Mouse (Mus musculus) liver, postnatal 0 days (tissue): ENCODE data around the gene Dio3. TPM values are rescaled to one million over a fixed set of nuclear protein-coding genes. Genes with fewer than 3 reads are reported as not detected.

Experiments
- ATAC-seq: fragments of 200-750 bp; cut with Nextera tagmentation; 2 replicates; pipeline ENCODE4 v1.8.0; 2017; ENCODE audit warnings: mild to moderate bottlenecking, moderate library complexity
- DNase-seq: peaks from one replicate; pipeline ENCODE4 v3.0.0-alpha.2; 2016
- H3K27ac ChIP-seq: fragments of 300-500 bp; sonication (generic); 2 replicates; pipeline ENCODE4 v1.5.1; 2014; ENCODE audit warnings: antibody characterized with exemption, moderate library complexity, mild to moderate bottlenecking, low read depth
- H3K27me3 ChIP-seq: fragments of 300-500 bp; sonication (generic); 2 replicates; pipeline ENCODE4 v1.6.1; 2014; ENCODE audit warnings: low read length, control low read depth, mixed read lengths; ENCODE audit not compliant: insufficient read depth
- H3K36me3 ChIP-seq: fragments of 300-500 bp; sonication (generic); replicated peaks from 2 replicates; pipeline ENCODE4 v1.6.1; 2014; ENCODE audit warnings: mild to moderate bottlenecking, control low read depth, low read length, moderate library complexity, mixed read lengths; ENCODE audit not compliant: insufficient read depth
- H3K4me1 ChIP-seq: fragments of 300-500 bp; sonication (generic); 2 replicates; pipeline ENCODE4 v1.6.1; 2014; ENCODE audit warnings: antibody characterized with exemption, mild to moderate bottlenecking, control low read depth; ENCODE audit not compliant: insufficient read depth
- H3K4me2 ChIP-seq: fragments of 300-500 bp; sonication (generic); 2 replicates; pipeline ENCODE4 v1.6.1; 2014; ENCODE audit warnings: low read depth, mild to moderate bottlenecking, low read length, moderate library complexity, mixed read lengths
- H3K4me3 ChIP-seq: fragments of 300-500 bp; sonication (generic); 2 replicates; pipeline ENCODE4 v1.5.1; 2014; ENCODE audit warnings: low read depth, low read length
- H3K9ac ChIP-seq: fragments of 300-500 bp; sonication (generic); replicated peaks from 2 replicates; pipeline ENCODE4 v1.6.1; 2014; ENCODE audit warnings: mild to moderate bottlenecking, moderate library complexity
- H3K9me3 ChIP-seq: fragments of 300-500 bp; sonication (generic); 2 replicates; pipeline ENCODE4 v1.6.1; 2016; ENCODE audit warnings: mild to moderate bottlenecking, control low read depth, low read length, mixed read lengths
- CTCF ChIP-seq: sonication (generic); IDR thresholded peaks from 2 replicates; pipeline ENCODE4 v1.5.1; 2016; ENCODE audit warnings: antibody characterized with exemption, low read depth
- EP300 ChIP-seq: IDR thresholded peaks from 2 replicates; pipeline ENCODE4 v1.6.1; 2016; ENCODE audit warnings: antibody characterized with exemption, low read depth, mild to moderate bottlenecking
- WGBS: fragments of 180-500 bp; shearing (Covaris S2); extraction: QIAGEN DNeasy Blood & Tissue Kit; methylation state at CpG from one replicate; pipeline ENCODE4 v1.1.7; 2014; ENCODE audit not compliant: insufficient replicate concordance; 5-methylcytosine and 5-hydroxymethylcytosine counted together
- polyA plus RNA-seq: library from polyadenylated mRNA; unstranded; fragments of >200 nt; fragmentation: Nextera tagmentation; extraction: Ambion mirVana; gene quantifications from 2 replicates; pipeline ENCODE4 v1.2.1, GENCODE M21; 2015

Gene Dio3
- 0.07 and 0.09 TPM in 2 replicates for polyA plus RNA-seq

DNA sequence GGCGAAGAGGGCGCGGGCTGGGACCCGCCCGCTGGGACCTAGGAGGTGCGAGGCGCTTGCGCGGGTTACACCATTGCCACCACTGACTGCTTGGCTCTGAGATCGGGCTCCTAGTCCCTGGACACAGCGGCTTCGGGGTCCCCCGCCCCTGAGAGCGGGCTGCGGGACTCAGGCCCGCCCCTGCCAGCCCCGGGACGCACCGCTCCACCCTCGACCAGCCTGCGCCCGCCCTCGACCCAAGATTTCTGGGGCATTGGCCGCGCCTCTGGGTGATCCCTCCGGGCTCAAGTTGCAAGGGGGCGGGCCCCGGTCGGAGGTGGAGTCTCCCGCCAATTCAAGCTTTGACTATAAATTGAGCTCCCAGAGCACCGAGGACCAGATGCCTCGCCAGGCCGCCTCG lies at the start of gene Dio3:
Dio3 (plus strand) TSS at position 216 of the 400 bp plus-strand sequence.
- H3K9ac ChIP-seq, result peak within 1 kb of the TSS; percentile 58

DNA sequence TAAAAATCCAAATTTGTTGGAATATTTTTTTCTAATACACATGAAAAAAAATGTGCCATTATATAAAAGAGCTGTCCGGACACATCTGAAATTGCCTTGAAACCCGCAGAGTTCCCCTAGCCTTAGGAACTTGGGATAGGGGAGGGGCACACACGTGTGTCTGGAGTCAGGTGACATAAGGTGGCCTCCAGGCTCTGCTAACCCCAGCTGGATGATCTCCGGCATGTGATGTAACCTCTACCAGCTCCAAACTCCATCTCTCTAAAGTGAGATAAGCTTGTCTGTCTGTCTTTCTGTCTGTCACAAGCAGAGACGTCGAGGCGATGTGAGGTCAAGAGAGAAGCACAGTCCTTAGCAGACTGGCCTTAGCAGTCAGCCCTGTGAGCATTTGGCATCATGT lies 48.6 kb upstream of the Dio3 start:
- no peak overlapping the region for H3K9ac ChIP-seq
- H3K27me3 ChIP-seq, result no peaks in the 10 kb centered on the region
- peak; percentile 82 for ATAC-seq
- DNase-seq, result peak; percentile 30
- no peak overlapping the region for H3K4me3 ChIP-seq
- TF ChIP-seq CTCF (no peak), EP300 (no peak)
- H3K9me3 ChIP-seq, result no peaks in the 10 kb centered on the region
- no peak overlapping the region for H3K4me2 ChIP-seq
- H3K27ac ChIP-seq, result peak overlapping the region; percentile 29
- 64% methylated on average over 7 of the region's 7 CpGs for WGBS
- no peaks in the 10 kb centered on the region for H3K36me3 ChIP-seq
- peaks cover 6% of the 10 kb centered on the region; the same call in 1 of the 2 replicates for H3K4me1 ChIP-seq

More for the DNA sequence above, at the start of gene Dio3:
- peaks cover 71% of the 10 kb centered on the region for H3K27me3 ChIP-seq
- H3K9me3 ChIP-seq, result no peaks in the 10 kb centered on the region
- peak; percentile 82 for ATAC-seq
- 0 out of 2 replicates have a peak within 1 kb of the TSS, but pooled peaks have one; percentile 22 for H3K27ac ChIP-seq
- no peak for TF ChIP-seq CTCF
- no peak for TF ChIP-seq EP300
- DNase-seq, result peak; percentile 78
- no peaks in the 10 kb centered on the region for H3K4me1 ChIP-seq
- H3K4me3 ChIP-seq, result peak within 1 kb of the TSS; percentile 43
- no peaks in the 10 kb centered on the region for H3K36me3 ChIP-seq
- under 1% methylated on average over 28 of the region's 34 CpGs for WGBS
- peak within 1 kb of the TSS; percentile 66 for H3K4me2 ChIP-seq

DNA sequence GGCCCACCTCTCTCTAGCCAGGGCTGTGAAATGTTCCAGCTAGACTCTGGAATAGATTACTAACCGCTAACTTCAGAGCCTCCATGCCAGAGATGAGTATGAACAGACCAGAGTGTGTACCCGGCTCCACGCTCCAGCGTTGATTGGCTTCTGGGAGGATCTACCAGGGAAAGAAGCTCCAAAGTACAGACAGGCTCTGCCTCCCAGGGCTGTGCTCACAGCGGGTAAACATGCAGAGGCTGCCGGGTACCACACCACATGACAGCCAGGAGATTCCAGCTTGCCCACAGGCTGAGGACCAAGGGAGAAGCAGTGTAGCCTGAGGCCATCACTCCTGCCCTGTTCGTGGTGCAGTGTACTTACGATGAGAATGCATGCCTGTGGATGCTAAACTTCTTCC lies 48.1 kb upstream of the Dio3 start:
- ATAC-seq (peak; percentile 92), DNase-seq (peak; percentile 54)
- H3K9ac ChIP-seq, result no peak overlapping the region
- no peak for TF ChIP-seq EP300
- TF ChIP-seq CTCF, result no peak
- peak overlapping the region; percentile 29 for H3K27ac ChIP-seq
- no peaks in the 10 kb centered on the region for H3K9me3 ChIP-seq
- H3K4me3 ChIP-seq, result no peak overlapping the region
- no peaks in the 10 kb centered on the region for H3K27me3 ChIP-seq
- 57% methylated on average over 8 of the region's 8 CpGs for WGBS
- H3K4me1 ChIP-seq, result peaks cover 6% of the 10 kb centered on the region; the same call in 1 of the 2 replicates
- no peaks in the 10 kb centered on the region for H3K36me3 ChIP-seq
- H3K4me2 ChIP-seq, result no peak overlapping the region

DNA sequence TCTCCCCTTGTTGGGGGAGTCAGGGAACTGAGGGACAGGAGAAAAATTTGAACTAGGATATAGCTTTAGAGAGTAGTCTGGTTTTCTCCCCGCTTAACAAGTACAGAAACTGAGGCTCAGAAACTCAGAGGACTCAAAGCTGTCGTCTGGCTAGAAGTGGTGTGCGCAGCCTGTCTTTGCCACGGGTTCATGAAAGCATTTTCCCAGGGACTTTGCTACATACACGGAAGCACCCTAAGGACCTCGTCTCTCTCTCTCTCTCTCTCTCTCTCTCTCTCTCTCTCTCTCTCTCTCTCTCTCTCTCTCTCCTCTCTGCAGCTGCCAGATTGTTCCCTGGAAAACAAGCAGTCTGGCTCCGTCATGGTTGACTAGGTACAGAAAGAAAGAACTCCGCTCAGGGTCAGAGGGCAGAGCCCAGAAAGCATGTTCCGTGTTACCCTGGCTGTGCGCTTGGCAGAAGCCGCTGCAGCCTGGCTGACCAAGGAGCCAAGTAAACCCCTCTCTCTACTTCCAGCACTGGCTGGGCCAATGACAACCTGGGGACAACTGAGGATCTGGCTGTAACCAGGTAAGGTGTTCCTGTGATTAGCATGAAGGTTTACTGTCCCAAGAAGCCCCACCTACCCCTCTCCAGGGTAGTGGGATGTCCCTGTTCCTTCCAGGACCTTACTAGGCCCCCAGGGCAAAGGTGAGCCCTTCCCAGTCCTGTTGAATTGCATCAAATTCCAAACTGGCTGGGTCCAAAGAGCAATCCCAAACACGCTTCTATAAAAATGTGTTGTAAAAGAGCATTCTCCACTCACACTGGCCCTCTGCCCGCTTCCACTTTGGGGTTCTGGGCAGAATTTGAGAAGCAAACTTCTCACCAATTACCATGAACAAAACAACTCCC lies 46.9 kb upstream of the Dio3 start:
- no peak overlapping the region for H3K9ac ChIP-seq
- DNase-seq, result no peak

DNA sequence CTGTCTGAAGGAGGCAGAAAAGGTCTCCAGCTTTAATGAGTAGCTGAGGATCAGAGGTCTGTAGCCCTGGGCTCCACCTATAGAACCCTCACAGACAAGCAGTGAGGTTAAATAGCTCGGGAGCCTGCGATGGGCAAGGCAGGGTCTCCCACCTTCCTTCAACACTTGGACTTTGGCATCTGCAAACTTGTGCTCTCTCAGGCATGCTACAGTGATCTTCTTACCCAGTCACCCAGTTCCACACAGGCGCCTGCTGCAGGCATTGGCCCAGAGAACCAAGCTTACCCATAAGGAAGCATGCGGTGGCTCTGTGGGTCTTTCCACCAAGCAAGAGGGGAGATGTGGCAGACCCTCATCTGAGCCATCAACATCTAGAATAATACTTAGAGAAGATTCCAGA lies 43.0 kb upstream of the Dio3 start:
- no peak for ATAC-seq
- Histone ChIP-seq H3K9me3 (no peaks in the 10 kb centered on the region), H3K9ac (no peak overlapping the region), H3K27me3 (no peaks in the 10 kb centered on the region), H3K4me2 (no peak overlapping the region), H3K4me3 (no peak overlapping the region), H3K4me1 (peaks cover 6% of the 10 kb centered on the region; the same call in 1 of the 2 replicates), H3K27ac (no peak overlapping the region), H3K36me3 (no peaks in the 10 kb centered on the region)
- 90% methylated on average over 4 of the region's 4 CpGs for WGBS
- TF ChIP-seq EP300 (no peak), CTCF (no peak)
- no peak for DNase-seq

More for the DNA sequence above, 46.9 kb upstream of the Dio3 start:
- ATAC-seq, result 0 out of 2 replicates have a peak, but pooled peaks have one; percentile 11
- TF ChIP-seq CTCF (no peak), EP300 (no peak)
- H3K4me2 ChIP-seq, result no peak overlapping the region
- no peaks in the 10 kb centered on the region for H3K36me3 ChIP-seq
- peak overlapping the region; percentile 31 for H3K27ac ChIP-seq
- WGBS, result 65% methylated on average over 13 of the region's 13 CpGs
- no peaks in the 10 kb centered on the region for H3K27me3 ChIP-seq
- H3K9me3 ChIP-seq, result no peaks in the 10 kb centered on the region
- H3K4me3 ChIP-seq, result no peak overlapping the region
- H3K4me1 ChIP-seq, result peaks cover 6% of the 10 kb centered on the region; the same call in 1 of the 2 replicates

DNA sequence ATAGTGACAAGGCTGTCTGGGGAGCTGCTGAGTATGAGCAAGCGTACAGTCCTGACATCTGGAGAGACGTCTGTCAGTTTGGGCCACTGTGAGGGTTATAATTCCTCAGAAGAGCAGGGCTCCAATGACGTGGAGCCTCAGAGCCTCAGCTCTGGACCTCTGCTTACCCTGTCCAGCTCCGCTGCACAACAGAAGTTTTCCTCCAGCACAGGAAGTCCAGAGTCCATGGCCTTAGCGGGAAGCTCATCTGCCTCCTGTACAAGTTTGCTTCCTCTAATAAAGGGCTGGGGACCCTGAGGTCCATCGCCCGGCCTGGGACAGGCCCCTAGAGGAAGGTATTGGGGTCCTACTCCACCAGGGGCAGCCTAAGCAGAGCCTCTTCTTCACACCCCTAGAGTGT lies 41.8 kb upstream of the Dio3 start:
- ATAC-seq, result no peak

More for the DNA sequence above, 41.8 kb upstream of the Dio3 start:
- H3K27ac ChIP-seq, result no peak overlapping the region
- no peaks in the 10 kb centered on the region for H3K27me3 ChIP-seq
- no peak overlapping the region for H3K4me2 ChIP-seq
- TF ChIP-seq CTCF (no peak), EP300 (no peak)
- no peaks in the 10 kb centered on the region for H3K36me3 ChIP-seq
- no peak overlapping the region for H3K4me3 ChIP-seq
- H3K9me3 ChIP-seq, result no peaks in the 10 kb centered on the region
- DNase-seq, result no peak
- peaks cover 4% of the 10 kb centered on the region; the same call in 1 of the 2 replicates for H3K4me1 ChIP-seq
- 54% methylated on average over 7 of the region's 7 CpGs for WGBS
- no peak overlapping the region for H3K9ac ChIP-seq
